Mouse (Mus musculus) lung, adult 18-20 months (tissue): ENCODE measurements at regions not wholly inside any gene's neighbourhood (a gene's known extent, or its start where the extent isn't known, plus 50 kb on each side); places are given as distances from the start of the nearest gene placed in this dataset.
A peak's percentile ranks its signal among the peaks of the same experiment; 100 is the strongest.

ENCODE experiments used
- DNase-seq, 2 experiments: peaks; one replicate each; pipeline ENCODE4 v3.0.0; 2022; ENCODE audit warnings: mixed read lengths in 2 of 2

GRCm38 (mm10) chr16:85743022-85743421, 59.9 kb downstream of the Adamts1 start:
- DNase-seq, result no peak

- DNase-seq, result no peak
Measured at GRCm38 (mm10) chr16:85738606-85739195, 64.2 kb downstream of the Adamts1 start.

- DNase-seq, result no peak
Measured at GRCm38 (mm10) chr16:85728026-85728425, 74.9 kb downstream of the Adamts1 start.

- no peak for DNase-seq
Measured at GRCm38 (mm10) chr16:85721968-85722367, 80.9 kb downstream of the Adamts1 start.

- no peak for DNase-seq
Measured at GRCm38 (mm10) chr16:85712291-85712690, 90.6 kb downstream of the Adamts1 start.

GRCm38 (mm10) chr16:85704254-85705020, 98.5 kb downstream of the Adamts1 start:
- no peak for DNase-seq

GRCm38 (mm10) chr16:85702889-85703480, 99.9 kb downstream of the Adamts1 start:
- no peak for DNase-seq

- DNase-seq, result no peak
Measured at GRCm38 (mm10) chr16:85699329-85699728, 103.6 kb downstream of the Adamts1 start.

- DNase-seq, result no peak
Measured at GRCm38 (mm10) chr16:85682721-85683120, 120.2 kb downstream of the Adamts1 start.

GRCm38 (mm10) chr16:85680351-85680750, 122.6 kb downstream of the Adamts1 start:
- no peak for DNase-seq

- DNase-seq, result no peak
Measured at GRCm38 (mm10) chr16:85678781-85679180, 124.1 kb downstream of the Adamts1 start.

- no peak for DNase-seq
Measured at GRCm38 (mm10) chr16:85678228-85678627, 124.7 kb downstream of the Adamts1 start.

- peak; percentile 6 to 17 for DNase-seq
Measured at GRCm38 (mm10) chr16:85677027-85677426, 123.8 kb upstream of the Cyyr1 start.

GRCm38 (mm10) chr16:85668767-85669166, 115.6 kb upstream of the Cyyr1 start:
- DNase-seq, result no peak

GRCm38 (mm10) chr16:85667790-85668189, 114.6 kb upstream of the Cyyr1 start:
- DNase-seq, result no peak

GRCm38 (mm10) chr16:85649516-85649915, 96.3 kb upstream of the Cyyr1 start:
- no peak for DNase-seq

GRCm38 (mm10) chr16:85640992-85641391, 87.8 kb upstream of the Cyyr1 start:
- DNase-seq, result no peak

- DNase-seq, result no peak
Measured at GRCm38 (mm10) chr16:85637079-85637478, 83.9 kb upstream of the Cyyr1 start.

- DNase-seq, result no peak
Measured at GRCm38 (mm10) chr16:85629738-85630137, 76.5 kb upstream of the Cyyr1 start.

- DNase-seq, result no peak
Measured at GRCm38 (mm10) chr16:85624505-85624904, 71.3 kb upstream of the Cyyr1 start.

GRCm38 (mm10) chr16:85604089-85604488, 50.9 kb upstream of the Cyyr1 start:
- no peak for DNase-seq
